Mouse (Mus musculus) limb, embryonic 14.5 days (tissue): ENCODE measurements around the gene Creb3l2. TPM values are rescaled to one million over a fixed set of nuclear protein-coding genes. Genes with fewer than 3 reads are reported as not detected.

Experiments used
- ATAC-seq: fragments of 200-750 bp; cut with Nextera tagmentation; 2 replicates; pipeline ENCODE4 v1.8.0; 2017; ENCODE audit warnings: low read depth, moderate number of reproducible peaks, moderate TSS enrichment; ENCODE audit not compliant: low FRiP score
- DNase-seq: peaks from one replicate; pipeline ENCODE4 v3.0.0-alpha.2; 2015; ENCODE audit warnings: low spot score
- H3K27ac ChIP-seq: fragments of 300-500 bp; sonication (generic); replicated peaks from 2 replicates; pipeline ENCODE4 v1.5.1; 2014; ENCODE audit warnings: low read depth, mild to moderate bottlenecking, low read length, moderate library complexity, mixed read lengths
- H3K27me3 ChIP-seq: fragments of 300-500 bp; sonication (generic); 2 replicates; pipeline ENCODE4 v1.6.1; 2014; ENCODE audit warnings: low read length, mixed read lengths; ENCODE audit not compliant: control insufficient read depth, insufficient read depth
- H3K36me3 ChIP-seq: fragments of 300-500 bp; sonication (generic); 2 replicates; pipeline ENCODE4 v1.6.1; 2014; ENCODE audit warnings: mild to moderate bottlenecking, low read length, moderate library complexity, mixed read lengths; ENCODE audit not compliant: control insufficient read depth, insufficient read depth
- H3K4me1 ChIP-seq: fragments of 300-500 bp; sonication (generic); 2 replicates; pipeline ENCODE4 v1.6.1; 2014; ENCODE audit warnings: antibody characterized with exemption, low read length, mixed read lengths; ENCODE audit not compliant: control insufficient read depth, insufficient read depth
- H3K4me2 ChIP-seq: fragments of 300-500 bp; sonication (generic); replicated peaks from 2 replicates; pipeline ENCODE4 v1.6.1; 2014; ENCODE audit warnings: low read depth, mild to moderate bottlenecking, low read length, moderate library complexity; ENCODE audit not compliant: severe bottlenecking
- H3K4me3 ChIP-seq: fragments of 300-500 bp; sonication (generic); replicated peaks from 2 replicates; pipeline ENCODE4 v1.5.1; 2014; ENCODE audit warnings: low read length
- H3K9ac ChIP-seq: fragments of 300-500 bp; sonication (generic); 2 replicates; pipeline ENCODE4 v1.6.1; 2014; ENCODE audit warnings: mild to moderate bottlenecking, low read depth, low read length, moderate library complexity; ENCODE audit not compliant: severe bottlenecking
- H3K9me3 ChIP-seq: fragments of 300-500 bp; sonication (generic); 2 replicates; pipeline ENCODE4 v1.6.1; 2016; ENCODE audit warnings: low read length; ENCODE audit not compliant: control insufficient read depth
- POLR2A ChIP-seq: fragments of 200-500 bp; IDR thresholded peaks from 2 replicates; pipeline ENCODE4 v1.8.0; 2012; ENCODE audit warnings: inconsistent platforms, mild to moderate bottlenecking, moderate library complexity, borderline replicate concordance; ENCODE audit not compliant: insufficient read depth, insufficient read length; ENCODE audit errors: extremely low read depth
- WGBS: fragments of 180-500 bp; shearing (Covaris S2); extraction: QIAGEN DNeasy Blood & Tissue Kit; methylation state at CpG from one replicate; pipeline ENCODE4 v1.1.7; 2014; 5-methylcytosine and 5-hydroxymethylcytosine counted together
- polyA plus RNA-seq, 2 experiments: library from polyadenylated mRNA; depleted of rRNA in 1 of 2; stranded (reverse) in 1 of 2; unstranded in 1 of 2; fragments of >200 nt; fragmentation: Nextera tagmentation in 1 of 2; extraction: Ambion mirVana in 1 of 2; gene quantifications; 2 replicates each; pipeline versions ENCODE4 v1.2.1 to v1.2.3; 2012 to 2014

Creb3l2 gene
- polyA plus RNA-seq, 2 experiments: 44.4 to 51.7 TPM

- no peak for ATAC-seq
Observed at GRCm38 (mm10) chr6:37397254-37397653, 44.7 kb downstream of the Creb3l2 start.

GRCm38 (mm10) chr6:37396127-37396526 is 45.8 kb downstream of the Creb3l2 start:
- Histone ChIP-seq H3K4me1 (peaks cover 50% of the 10 kb centered on the region), H3K27ac (no peak overlapping the region), H3K9ac (no peak overlapping the region), H3K9me3 (no peaks in the 10 kb centered on the region), H3K36me3 (peaks cover 12% of the 10 kb centered on the region), H3K27me3 (no peaks in the 10 kb centered on the region), H3K4me2 (no peak overlapping the region), H3K4me3 (no peak overlapping the region)
- TF ChIP-seq POLR2A: no peak
- no peak for DNase-seq
- ATAC-seq: no peak
- WGBS: 85% methylated on average over 4 of the region's 4 CpGs

More at GRCm38 (mm10) chr6:37397254-37397653, 44.7 kb downstream of the Creb3l2 start:
- H3K36me3 ChIP-seq: peaks cover 8% of the 10 kb centered on the region
- no peak for TF ChIP-seq POLR2A
- H3K4me3 ChIP-seq: no peak overlapping the region
- H3K4me2 ChIP-seq: no peak overlapping the region
- H3K27ac ChIP-seq: no peak overlapping the region
- WGBS: 98% methylated on average over 4 of the region's 4 CpGs
- H3K9me3 ChIP-seq: no peaks in the 10 kb centered on the region
- H3K27me3 ChIP-seq: no peaks in the 10 kb centered on the region
- no peak overlapping the region for H3K9ac ChIP-seq
- DNase-seq: no peak
- H3K4me1 ChIP-seq: peaks cover 47% of the 10 kb centered on the region

- Histone ChIP-seq H3K4me2 (no peak overlapping the region), H3K36me3 (peaks cover 17% of the 10 kb centered on the region), H3K4me3 (no peak overlapping the region), H3K9ac (no peak overlapping the region), H3K4me1 (peaks cover 32% of the 10 kb centered on the region), H3K27me3 (no peaks in the 10 kb centered on the region), H3K27ac (no peak overlapping the region), H3K9me3 (no peaks in the 10 kb centered on the region)
- no peak for TF ChIP-seq POLR2A
- WGBS: 15% methylated on average over 6 of the region's 6 CpGs
- ATAC-seq (no peak), DNase-seq (no peak)
Observed at GRCm38 (mm10) chr6:37393263-37393662, 48.7 kb downstream of the Creb3l2 start.

- no peak overlapping the region for H3K4me2 ChIP-seq
- no peak overlapping the region for H3K9ac ChIP-seq
- no peak for TF ChIP-seq POLR2A
- H3K27me3 ChIP-seq: no peaks in the 10 kb centered on the region
- DNase-seq (peak; percentile 22), ATAC-seq (peak; percentile 58; the same call in 1 of the 2 replicates)
- H3K9me3 ChIP-seq: no peaks in the 10 kb centered on the region
- WGBS: 48% methylated on average over 6 of the region's 6 CpGs
- no peak overlapping the region for H3K4me3 ChIP-seq
- peaks cover 17% of the 10 kb centered on the region; the same call in 1 of the 2 replicates for H3K36me3 ChIP-seq
- no peak overlapping the region for H3K27ac ChIP-seq
- peaks cover 32% of the 10 kb centered on the region for H3K4me1 ChIP-seq
Observed at GRCm38 (mm10) chr6:37392262-37392661, 49.7 kb downstream of the Creb3l2 start.

- no peaks in the 10 kb centered on the region for H3K27me3 ChIP-seq
- no peak for TF ChIP-seq POLR2A
- no peak overlapping the region for H3K4me2 ChIP-seq
- no peaks in the 10 kb centered on the region for H3K9me3 ChIP-seq
- H3K27ac ChIP-seq: no peak overlapping the region
- DNase-seq: peak; percentile 58
- no peak overlapping the region for H3K9ac ChIP-seq
- 53% methylated on average over 7 of the region's 7 CpGs for WGBS
- peaks cover 32% of the 10 kb centered on the region for H3K4me1 ChIP-seq
- H3K36me3 ChIP-seq: peaks cover 13% of the 10 kb centered on the region; the same call in 1 of the 2 replicates
- ATAC-seq: peak; percentile 37; the same call in 1 of the 2 replicates
- no peak overlapping the region for H3K4me3 ChIP-seq
Observed at GRCm38 (mm10) chr6:37391313-37391712, 50.6 kb downstream of the Creb3l2 start.
